Mouse (Mus musculus) adrenal gland, adult 10 weeks (tissue): ENCODE measurements around the gene Gm9268. TPM values are rescaled to one million over a fixed set of nuclear protein-coding genes. Genes with fewer than 3 reads are reported as not detected.

ENCODE experiments used
- polyA plus RNA-seq: library from polyadenylated mRNA; stranded (reverse); fragments of 350-450 nt; fragmentation: Illumina TruSeq; extraction: RNeasy Lipid Tissue Mini Kit (QIAGEN cat#74804); gene quantifications from one replicate; pipeline ENCODE4 v1.2.3, GENCODE M21; 2014; ENCODE audit warnings: low read depth, low replicate concordance

Gm9268 gene
- not detected for polyA plus RNA-seq

GRCm38 (mm10) chr7:43018465-43018864 is at the start of gene Gm9268:
Gm9268 (plus strand) TSS chr7:43018765.

Other genes starting within 250 kb of the Gm9268 start
- gene Vmn2r62, start 225.2 kb upstream of the Gm9268 start, polyA plus RNA-seq: not detected
- not detected for gene Gm2381, start 151.5 kb upstream of the Gm9268 start, polyA plus RNA-seq
- gene Vmn2r63, start 84.9 kb upstream of the Gm9268 start, polyA plus RNA-seq: not detected
- not detected for gene Zfp936, start 95.5 kb downstream of the Gm9268 start, polyA plus RNA-seq